Mouse (Mus musculus) kidney, postnatal 0 days (tissue): Measurements from ENCODE around the gene Snx18. TPM values are rescaled to one million over a fixed set of nuclear protein-coding genes. Genes with fewer than 3 reads are reported as not detected.

Experiments
- ATAC-seq: fragments of 200-750 bp; cut with Nextera tagmentation; replicated peaks from 2 replicates; pipeline ENCODE4 v1.8.0; 2017; ENCODE audit warnings: low read depth, moderate number of reproducible peaks, moderate TSS enrichment, moderate library complexity; ENCODE audit not compliant: low FRiP score
- DNase-seq: peaks from one replicate; pipeline ENCODE4 v3.0.0-alpha.2; 2016; ENCODE audit warnings: low spot score
- H3K27ac ChIP-seq: fragments of 300-500 bp; sonication (generic); 2 replicates; pipeline ENCODE4 v1.5.1; 2014; ENCODE audit warnings: mild to moderate bottlenecking
- H3K27me3 ChIP-seq: fragments of 300-500 bp; sonication (generic); 2 replicates; pipeline ENCODE4 v1.6.1; 2014; ENCODE audit warnings: low read length, mixed read lengths; ENCODE audit not compliant: insufficient read depth
- H3K36me3 ChIP-seq: fragments of 300-500 bp; sonication (generic); 2 replicates; pipeline ENCODE4 v1.6.1; 2014; ENCODE audit warnings: low read length, mixed read lengths; ENCODE audit not compliant: insufficient read depth
- H3K4me1 ChIP-seq: fragments of 300-500 bp; sonication (generic); replicated peaks from 2 replicates; pipeline ENCODE4 v1.6.1; 2014; ENCODE audit warnings: antibody characterized with exemption, low read length, mixed read lengths; ENCODE audit not compliant: insufficient read depth
- H3K4me2 ChIP-seq: fragments of 300-500 bp; sonication (generic); 2 replicates; pipeline ENCODE4 v1.6.1; 2014; ENCODE audit warnings: mild to moderate bottlenecking, low read length, moderate library complexity, mixed read lengths
- H3K4me3 ChIP-seq: fragments of 300-500 bp; sonication (generic); replicated peaks from 2 replicates; pipeline ENCODE4 v1.5.1; 2014; ENCODE audit warnings: low read depth, low read length
- H3K9ac ChIP-seq: fragments of 300-500 bp; sonication (generic); 2 replicates; pipeline ENCODE4 v1.6.1; 2014; ENCODE audit warnings: low read depth, low read length
- H3K9me3 ChIP-seq: fragments of 300-500 bp; sonication (generic); replicated peaks from 2 replicates; pipeline ENCODE4 v1.6.1; 2016; ENCODE audit warnings: low read length, inconsistent platforms, mixed read lengths
- CTCF ChIP-seq: IDR thresholded peaks from 2 replicates; pipeline ENCODE4 v1.5.1; 2016; ENCODE audit warnings: antibody characterized with exemption, low read depth, mild to moderate bottlenecking, moderate library complexity
- WGBS: fragments of 180-500 bp; shearing (Covaris S2); extraction: QIAGEN DNeasy Blood & Tissue Kit; methylation state at CpG from one replicate; pipeline ENCODE4 v1.1.7; 2014; 5-methylcytosine and 5-hydroxymethylcytosine counted together
- polyA plus RNA-seq: library from polyadenylated mRNA; unstranded; fragments of >200 nt; fragmentation: Nextera tagmentation; extraction: Ambion mirVana; gene quantifications from 2 replicates; pipeline ENCODE4 v1.2.1, GENCODE M21; 2015

Gene Snx18
- polyA plus RNA-seq, 1 experiment from 2014 or later = 34.8 TPM

GRCm38 (mm10) chr13:113585606-113586005, 32.8 kb downstream of the Snx18 start:
- Histone ChIP-seq H3K4me1 (peaks cover 15% of the 10 kb centered on the region), H3K4me3 (no peak overlapping the region), H3K9me3 (no peaks in the 10 kb centered on the region), H3K27ac (no peak overlapping the region), H3K9ac (no peak overlapping the region), H3K4me2 (no peak overlapping the region), H3K27me3 (no peaks in the 10 kb centered on the region), H3K36me3 (peaks cover 4% of the 10 kb centered on the region; the same call in 1 of the 2 replicates)
- DNase-seq (no peak), ATAC-seq (no peak)
- WGBS = 94% methylated on average over 3 of the region's 3 CpGs
- TF ChIP-seq CTCF = no peak

GRCm38 (mm10) chr13:113584431-113584830, 33.9 kb downstream of the Snx18 start:
- Histone ChIP-seq H3K4me2 (no peak overlapping the region), H3K27ac (no peak overlapping the region), H3K9ac (no peak overlapping the region), H3K9me3 (no peaks in the 10 kb centered on the region), H3K27me3 (no peaks in the 10 kb centered on the region), H3K36me3 (no peaks in the 10 kb centered on the region), H3K4me3 (no peak overlapping the region), H3K4me1 (peaks cover 15% of the 10 kb centered on the region)
- ATAC-seq = no peak
- no peak for DNase-seq
- no peak for TF ChIP-seq CTCF
- WGBS = 83% methylated on average over 6 of the region's 6 CpGs

- Histone ChIP-seq H3K4me1 (peaks cover 15% of the 10 kb centered on the region), H3K4me3 (no peak overlapping the region), H3K9me3 (no peaks in the 10 kb centered on the region), H3K36me3 (no peaks in the 10 kb centered on the region), H3K4me2 (no peak overlapping the region), H3K9ac (no peak overlapping the region), H3K27ac (no peak overlapping the region), H3K27me3 (no peaks in the 10 kb centered on the region)
- 58% methylated on average over 4 of the region's 4 CpGs for WGBS
- ATAC-seq (no peak), DNase-seq (no peak)
- no peak for TF ChIP-seq CTCF
Observed at GRCm38 (mm10) chr13:113583563-113583962, 34.8 kb downstream of the Snx18 start.

GRCm38 (mm10) chr13:113582024-113582423, 36.3 kb downstream of the Snx18 start:
- TF ChIP-seq CTCF = no peak
- Histone ChIP-seq H3K4me2 (no peak overlapping the region), H3K4me3 (no peak overlapping the region), H3K4me1 (peaks cover 12% of the 10 kb centered on the region), H3K36me3 (no peaks in the 10 kb centered on the region), H3K27me3 (no peaks in the 10 kb centered on the region), H3K9ac (no peak overlapping the region), H3K9me3 (no peaks in the 10 kb centered on the region), H3K27ac (peak overlapping the region; percentile 79)
- 34% methylated on average over 1 of the region's 1 CpGs for WGBS
- ATAC-seq = peak; percentile 52
- peak; percentile 92 for DNase-seq

GRCm38 (mm10) chr13:113581436-113581835, 36.9 kb downstream of the Snx18 start:
- H3K4me1 ChIP-seq = peaks cover 10% of the 10 kb centered on the region
- no peak overlapping the region for H3K4me3 ChIP-seq
- no peaks in the 10 kb centered on the region for H3K9me3 ChIP-seq
- no peak overlapping the region for H3K4me2 ChIP-seq
- DNase-seq = no peak
- no peak overlapping the region for H3K9ac ChIP-seq
- no peak for TF ChIP-seq CTCF
- 87% methylated on average over 5 of the region's 5 CpGs for WGBS
- ATAC-seq = no peak
- H3K27me3 ChIP-seq = no peaks in the 10 kb centered on the region
- peak overlapping the region; percentile 31; the same call in 1 of the 2 replicates for H3K27ac ChIP-seq
- no peaks in the 10 kb centered on the region for H3K36me3 ChIP-seq

- H3K27me3 ChIP-seq = no peaks in the 10 kb centered on the region
- WGBS = 27% methylated on average over 6 of the region's 6 CpGs
- ATAC-seq = peak; percentile 84
Observed at GRCm38 (mm10) chr13:113580400-113580790, 38.0 kb downstream of the Snx18 start.

More at GRCm38 (mm10) chr13:113580400-113580790, 38.0 kb downstream of the Snx18 start:
- H3K4me2 ChIP-seq = no peak overlapping the region
- no peaks in the 10 kb centered on the region for H3K9me3 ChIP-seq
- H3K4me1 ChIP-seq = peaks cover 10% of the 10 kb centered on the region
- H3K27ac ChIP-seq = peak overlapping the region; percentile 51
- no peak for TF ChIP-seq CTCF
- H3K36me3 ChIP-seq = no peaks in the 10 kb centered on the region
- no peak overlapping the region for H3K4me3 ChIP-seq
- DNase-seq = no peak
- no peak overlapping the region for H3K9ac ChIP-seq
